Mouse (Mus musculus): ENCODE results near the gene Gm20873.
"Not testable (repeated sequence)": the region's sequence is repeated elsewhere in the genome, so short reads cannot be mapped to it uniquely, and the experiment has no call there.

The Gm20873 gene

GRCm38 (mm10) chrY:6266798-6267197, at the start of gene Gm20873:
Gene Gm20873, plus strand, starts transcription at chrY:6267098.
- not testable (repeated sequence) for DNase-seq (ENCODE audit: low read depth, low spot score)

DNA sequence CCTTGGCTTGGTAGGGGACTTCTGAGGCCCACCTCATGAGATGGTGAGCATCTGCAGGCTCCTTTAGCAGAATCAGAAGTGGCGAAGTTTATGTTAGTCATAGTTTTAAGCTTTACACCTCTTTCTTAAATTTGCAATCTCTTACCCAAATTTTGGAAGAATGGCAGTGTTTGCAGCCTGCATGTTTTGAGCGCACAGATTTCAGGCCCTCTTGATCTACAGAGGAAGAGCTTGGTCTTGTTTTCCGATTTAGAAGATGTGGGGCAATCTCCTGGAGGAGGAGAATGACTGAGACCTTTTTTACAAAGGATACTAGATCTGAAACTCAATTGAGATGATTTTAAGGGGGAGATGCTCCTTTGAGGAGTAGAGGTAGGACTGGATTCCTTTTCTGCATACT, 29.0 kb upstream of the Gm20873 start, which contains the start of gene Gm21746:
Gm21746 (minus strand) TSS at position 101 of the 400 bp plus-strand sequence.
- not testable (repeated sequence) for DNase-seq (ENCODE audit: low read depth, low spot score)

Data from c-Kit-negative CD71-positive TER-119-positive erythroid progenitor cells, embryonic 14.5 days (primary cell).